Mouse (Mus musculus): ENCODE results near the gene Tspo2.

DNA sequence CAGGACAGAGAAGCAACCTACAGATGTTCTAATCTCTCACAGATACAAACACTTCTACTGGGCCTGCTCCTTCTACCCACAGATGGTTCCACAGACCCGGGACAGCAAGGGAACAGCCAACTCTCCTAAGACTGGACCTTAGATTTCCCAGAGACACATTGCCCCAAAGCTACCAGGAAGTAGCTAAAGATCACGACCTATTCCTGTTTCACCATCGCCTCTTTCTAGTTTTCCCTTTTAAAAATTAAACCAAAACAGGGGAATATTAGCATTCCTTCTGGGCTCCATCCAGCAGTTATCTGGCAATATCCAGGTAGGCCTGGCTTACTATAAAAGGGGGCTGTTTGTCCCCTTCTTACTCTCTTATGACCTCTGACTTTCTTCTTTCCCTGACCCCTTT, 46.7 kb upstream of the Tspo2 start:
- TF ChIP-seq CTCF (IDR thresholded peaks at IDR 0.05; ENCODE audit: low read depth) (no peak), EP300 (optimal IDR thresholded peaks at IDR 0.05) (no peak)
